Mouse (Mus musculus): ENCODE measurements around the gene Efcab7. TPM values are rescaled to one million over a fixed set of nuclear protein-coding genes. Genes with fewer than 3 reads are reported as not detected.

The Efcab7 gene
- 10.7 and 14.4 TPM in 2 replicates for polyA plus RNA-seq (2014; fragmentation: Nextera tagmentation; extraction: Ambion mirVana)

GRCm38 (mm10) chr4:99829094-99830073, at the start of gene Efcab7:
Gene Efcab7 (plus strand): TSS chr4:99829198.
- H3K9ac ChIP-seq: peak within 1 kb of the TSS; percentile 85
- H3K4me1 ChIP-seq (replicated peaks; ENCODE audit: control insufficient read depth, insufficient read depth, low read length): 0 out of 2 replicates have a peak, but pooled peaks cover 3% of the 10 kb centered on the region
- ATAC-seq (ENCODE audit: low FRiP score) (peak; percentile 90), DNase-seq (ENCODE audit: low spot score) (peak; percentile 88)
- H3K27ac ChIP-seq: peak within 1 kb of the TSS; percentile 96
- H3K4me2 ChIP-seq (replicated peaks): peak within 1 kb of the TSS; percentile 61
- H3K36me3 ChIP-seq (replicated peaks; ENCODE audit: control insufficient read depth, insufficient read depth): no peaks in the 10 kb centered on the region
- peak within 1 kb of the TSS; percentile 63 for H3K4me3 ChIP-seq (replicated peaks; ENCODE audit: low read length)
- H3K27me3 ChIP-seq (ENCODE audit: control insufficient read depth, insufficient read depth, low read length): no peaks in the 10 kb centered on the region
- H3K9me3 ChIP-seq (ENCODE audit: control insufficient read depth, low read length): no peaks in the 10 kb centered on the region
- WGBS: under 1% methylated on average over 48 of the region's 48 CpGs

DNA sequence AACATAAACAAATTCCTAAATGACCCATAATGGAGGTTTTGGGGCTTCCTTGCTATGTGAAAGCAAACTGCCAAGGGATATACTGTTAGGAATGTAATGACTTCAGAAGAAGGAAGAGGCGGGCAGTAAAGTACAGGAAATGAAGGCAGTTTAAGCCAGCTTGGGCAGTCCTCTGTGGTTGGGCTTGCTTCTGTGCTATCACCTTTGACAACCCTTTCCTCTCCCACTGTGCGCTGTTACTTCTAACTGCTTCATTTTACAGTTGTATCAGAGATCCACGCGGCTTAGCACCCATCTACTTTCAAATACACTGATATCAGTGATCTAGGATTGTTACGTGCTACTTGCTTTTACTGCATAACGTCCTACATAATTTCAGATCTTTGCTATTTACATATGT, 36.6 kb upstream of the Efcab7 start:
- 92% methylated on average over 6 of the region's 6 CpGs for WGBS
- ATAC-seq (ENCODE audit: low FRiP score) (no peak), DNase-seq (ENCODE audit: low spot score) (no peak)
- Histone ChIP-seq H3K27me3 (ENCODE audit: control insufficient read depth, insufficient read depth, low read length) (no peaks in the 10 kb centered on the region), H3K36me3 (replicated peaks; ENCODE audit: control insufficient read depth, insufficient read depth) (no peaks in the 10 kb centered on the region), H3K27ac (no peak overlapping the region), H3K4me2 (replicated peaks) (no peak overlapping the region), H3K4me1 (replicated peaks; ENCODE audit: control insufficient read depth, insufficient read depth, low read length) (no peaks in the 10 kb centered on the region), H3K4me3 (replicated peaks; ENCODE audit: low read length) (no peak overlapping the region), H3K9me3 (ENCODE audit: control insufficient read depth, low read length) (peaks cover 8% of the 10 kb centered on the region), H3K9ac (no peak overlapping the region)

GRCm38 (mm10) chr4:99816697-99817460, 12.1 kb upstream of the Efcab7 start:
- no peak overlapping the region for H3K4me3 ChIP-seq (replicated peaks; ENCODE audit: low read length)
- DNase-seq (ENCODE audit: low spot score): no peak
- H3K27me3 ChIP-seq (ENCODE audit: control insufficient read depth, insufficient read depth, low read length): no peaks in the 10 kb centered on the region
- H3K36me3 ChIP-seq (replicated peaks; ENCODE audit: control insufficient read depth, insufficient read depth): no peaks in the 10 kb centered on the region
- no peak for ATAC-seq (ENCODE audit: low FRiP score)
- no peaks in the 10 kb centered on the region for H3K4me1 ChIP-seq (replicated peaks; ENCODE audit: control insufficient read depth, insufficient read depth, low read length)
- H3K9me3 ChIP-seq (ENCODE audit: control insufficient read depth, low read length): no peaks in the 10 kb centered on the region
- H3K27ac ChIP-seq: no peak overlapping the region
- H3K4me2 ChIP-seq (replicated peaks): no peak overlapping the region
- WGBS: 92% methylated on average over 7 of the region's 7 CpGs
- no peak overlapping the region for H3K9ac ChIP-seq

GRCm38 (mm10) chr4:99828337-99828736, 661 bp upstream of the Efcab7 start:
- Histone ChIP-seq H3K9me3 (ENCODE audit: control insufficient read depth, low read length) (no peaks in the 10 kb centered on the region), H3K4me2 (replicated peaks) (peak overlapping the region; percentile 61), H3K4me1 (replicated peaks; ENCODE audit: control insufficient read depth, insufficient read depth, low read length) (0 out of 2 replicates have a peak, but pooled peaks cover 3% of the 10 kb centered on the region), H3K36me3 (replicated peaks; ENCODE audit: control insufficient read depth, insufficient read depth) (no peaks in the 10 kb centered on the region), H3K4me3 (replicated peaks; ENCODE audit: low read length) (peak overlapping the region; percentile 63), H3K27me3 (ENCODE audit: control insufficient read depth, insufficient read depth, low read length) (no peaks in the 10 kb centered on the region), H3K27ac (no peak overlapping the region), H3K9ac (peak overlapping the region; percentile 85)
- ATAC-seq (ENCODE audit: low FRiP score) (no peak), DNase-seq (ENCODE audit: low spot score) (no peak)
- 50% methylated on average over 4 of the region's 4 CpGs for WGBS

DNA sequence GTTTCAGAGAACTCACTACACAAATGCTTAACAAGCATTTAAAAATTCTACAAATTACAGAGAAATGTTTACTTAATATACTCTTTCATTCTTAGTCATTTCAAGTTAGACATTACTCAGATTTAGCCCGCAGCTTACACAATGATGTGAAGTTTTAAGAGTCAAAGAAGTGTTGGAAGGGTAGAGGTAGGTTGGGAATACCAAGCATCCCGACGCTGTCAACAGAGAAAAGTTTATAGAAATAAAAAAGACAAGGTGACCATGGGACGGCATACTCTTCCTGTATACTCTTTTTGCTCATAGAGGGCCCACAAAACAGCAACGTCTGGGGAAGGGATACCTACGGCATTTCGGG, 282 bp upstream of the Efcab7 start:
- peak overlapping the region; percentile 61 for H3K4me2 ChIP-seq (replicated peaks)
- H3K4me3 ChIP-seq (replicated peaks; ENCODE audit: low read length): peak overlapping the region; percentile 63
- peak overlapping the region; percentile 85 for H3K9ac ChIP-seq
- H3K4me1 ChIP-seq (replicated peaks; ENCODE audit: control insufficient read depth, insufficient read depth, low read length): 0 out of 2 replicates have a peak, but pooled peaks cover 3% of the 10 kb centered on the region
- no peaks in the 10 kb centered on the region for H3K27me3 ChIP-seq (ENCODE audit: control insufficient read depth, insufficient read depth, low read length)
- H3K36me3 ChIP-seq (replicated peaks; ENCODE audit: control insufficient read depth, insufficient read depth): no peaks in the 10 kb centered on the region
- under 1% methylated on average over 7 of the region's 7 CpGs for WGBS
- H3K27ac ChIP-seq: peak overlapping the region; percentile 96
- ATAC-seq (ENCODE audit: low FRiP score) (no peak; the same call in 1 of the 2 replicates), DNase-seq (ENCODE audit: low spot score) (no peak)
- H3K9me3 ChIP-seq (ENCODE audit: control insufficient read depth, low read length): no peaks in the 10 kb centered on the region

DNA sequence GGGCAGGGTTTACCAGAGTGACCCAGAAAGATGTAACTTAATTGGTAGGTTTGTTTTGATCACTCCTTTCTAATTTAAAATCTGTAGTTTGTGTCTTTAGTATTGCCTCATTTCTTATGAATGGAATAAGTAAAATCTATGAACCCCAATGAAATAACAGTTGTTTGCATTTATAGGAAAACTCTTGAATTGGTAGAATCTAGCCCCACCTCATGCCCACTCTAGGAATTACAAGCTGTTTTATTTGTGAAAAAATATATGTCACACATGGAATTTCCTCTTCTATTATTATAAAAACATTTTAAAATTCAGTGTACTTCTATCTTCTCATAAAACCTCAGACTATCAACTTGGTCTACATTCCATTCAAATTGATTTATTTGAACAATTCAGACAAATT, 52.9 kb downstream of the Efcab7 start:
- no peak for ATAC-seq (ENCODE audit: low FRiP score)

GRCm38 (mm10) chr4:99882405-99882804, 53.4 kb downstream of the Efcab7 start:
- Histone ChIP-seq H3K27me3 (ENCODE audit: control insufficient read depth, insufficient read depth, low read length) (no peaks in the 10 kb centered on the region), H3K27ac (no peak overlapping the region), H3K36me3 (replicated peaks; ENCODE audit: control insufficient read depth, insufficient read depth) (no peaks in the 10 kb centered on the region), H3K9ac (no peak overlapping the region), H3K4me1 (replicated peaks; ENCODE audit: control insufficient read depth, insufficient read depth, low read length) (no peaks in the 10 kb centered on the region), H3K9me3 (ENCODE audit: control insufficient read depth, low read length) (no peaks in the 10 kb centered on the region), H3K4me3 (replicated peaks; ENCODE audit: low read length) (no peak overlapping the region), H3K4me2 (replicated peaks) (no peak overlapping the region)
- ATAC-seq (ENCODE audit: low FRiP score): no peak
- no peak for DNase-seq (ENCODE audit: low spot score)

More for the DNA sequence above, 52.9 kb downstream of the Efcab7 start:
- Histone ChIP-seq H3K27ac (no peak overlapping the region), H3K9ac (no peak overlapping the region), H3K4me1 (replicated peaks; ENCODE audit: control insufficient read depth, insufficient read depth, low read length) (no peaks in the 10 kb centered on the region), H3K4me3 (replicated peaks; ENCODE audit: low read length) (no peak overlapping the region), H3K4me2 (replicated peaks) (no peak overlapping the region), H3K27me3 (ENCODE audit: control insufficient read depth, insufficient read depth, low read length) (no peaks in the 10 kb centered on the region), H3K9me3 (ENCODE audit: control insufficient read depth, low read length) (no peaks in the 10 kb centered on the region), H3K36me3 (replicated peaks; ENCODE audit: control insufficient read depth, insufficient read depth) (no peaks in the 10 kb centered on the region)
- peak; percentile 79 for DNase-seq (ENCODE audit: low spot score)

GRCm38 (mm10) chr4:99913894-99914451, 85.0 kb downstream of the Efcab7 start:
- WGBS: 71% methylated on average over 4 of the region's 4 CpGs
- ATAC-seq (ENCODE audit: low FRiP score): no peak

GRCm38 (mm10) chr4:99926380-99926779, 97.4 kb downstream of the Efcab7 start:
- 94% methylated on average over 4 of the region's 4 CpGs for WGBS
- no peaks in the 10 kb centered on the region for H3K27me3 ChIP-seq (ENCODE audit: control insufficient read depth, insufficient read depth, low read length)
- no peaks in the 10 kb centered on the region for H3K36me3 ChIP-seq (replicated peaks; ENCODE audit: control insufficient read depth, insufficient read depth)
- ATAC-seq (ENCODE audit: low FRiP score) (no peak), DNase-seq (ENCODE audit: low spot score) (no peak)
- H3K9me3 ChIP-seq (ENCODE audit: control insufficient read depth, low read length): no peaks in the 10 kb centered on the region
- H3K9ac ChIP-seq: no peak overlapping the region
- H3K27ac ChIP-seq: no peak overlapping the region
- no peak overlapping the region for H3K4me2 ChIP-seq (replicated peaks)
- peaks cover 15% of the 10 kb centered on the region for H3K4me1 ChIP-seq (replicated peaks; ENCODE audit: control insufficient read depth, insufficient read depth, low read length)
- H3K4me3 ChIP-seq (replicated peaks; ENCODE audit: low read length): no peak overlapping the region

More at GRCm38 (mm10) chr4:99913894-99914451, 85.0 kb downstream of the Efcab7 start:
- Histone ChIP-seq H3K9me3 (ENCODE audit: control insufficient read depth, low read length) (no peaks in the 10 kb centered on the region), H3K27ac (no peak overlapping the region), H3K36me3 (replicated peaks; ENCODE audit: control insufficient read depth, insufficient read depth) (no peaks in the 10 kb centered on the region), H3K27me3 (ENCODE audit: control insufficient read depth, insufficient read depth, low read length) (no peaks in the 10 kb centered on the region), H3K4me1 (replicated peaks; ENCODE audit: control insufficient read depth, insufficient read depth, low read length) (no peaks in the 10 kb centered on the region), H3K4me2 (replicated peaks) (no peak overlapping the region), H3K4me3 (replicated peaks; ENCODE audit: low read length) (no peak overlapping the region), H3K9ac (no peak overlapping the region)
- DNase-seq (ENCODE audit: low spot score): peak; percentile 76

Measured in hindbrain, embryonic 14.5 days (tissue).